Mouse (Mus musculus) hindbrain, embryonic 14.5 days (tissue): ENCODE data around the gene Megf9. TPM values are rescaled to one million over a fixed set of nuclear protein-coding genes. Genes with fewer than 3 reads are reported as not detected.

Experiments
- ATAC-seq: fragments of 200-750 bp; cut with Nextera tagmentation; 2 replicates; pipeline ENCODE4 v1.8.0; 2017; ENCODE audit warnings: moderate number of reproducible peaks, mild to moderate bottlenecking, moderate TSS enrichment, moderate library complexity; ENCODE audit not compliant: low FRiP score
- DNase-seq: peaks from one replicate; pipeline ENCODE4 v3.0.0-alpha.2; 2015; ENCODE audit warnings: low spot score
- H3K27ac ChIP-seq: fragments of 300-500 bp; sonication (generic); 2 replicates; pipeline ENCODE4 v1.5.1; 2014; ENCODE audit warnings: mild to moderate bottlenecking, moderate library complexity
- H3K27me3 ChIP-seq: fragments of 300-500 bp; sonication (generic); 2 replicates; pipeline ENCODE4 v1.6.1; 2014; ENCODE audit warnings: mild to moderate bottlenecking, low read length, mixed read lengths; ENCODE audit not compliant: control insufficient read depth, insufficient read depth
- H3K36me3 ChIP-seq: fragments of 300-500 bp; sonication (generic); replicated peaks from 2 replicates; pipeline ENCODE4 v1.6.1; 2014; ENCODE audit not compliant: control insufficient read depth, insufficient read depth
- H3K4me1 ChIP-seq: fragments of 300-500 bp; sonication (generic); replicated peaks from 2 replicates; pipeline ENCODE4 v1.6.1; 2014; ENCODE audit warnings: antibody characterized with exemption, low read length, mixed read lengths; ENCODE audit not compliant: control insufficient read depth, insufficient read depth
- H3K4me2 ChIP-seq: fragments of 300-500 bp; sonication (generic); replicated peaks from 2 replicates; pipeline ENCODE4 v1.6.1; 2014; ENCODE audit warnings: mild to moderate bottlenecking, moderate library complexity
- H3K4me3 ChIP-seq: fragments of 300-500 bp; sonication (generic); replicated peaks from 2 replicates; pipeline ENCODE4 v1.5.1; 2014; ENCODE audit warnings: mild to moderate bottlenecking, low read length
- H3K9ac ChIP-seq: fragments of 300-500 bp; sonication (generic); 2 replicates; pipeline ENCODE4 v1.6.1; 2014
- H3K9me3 ChIP-seq: fragments of 300-500 bp; sonication (generic); 2 replicates; pipeline ENCODE4 v1.6.1; 2016; ENCODE audit warnings: low read length; ENCODE audit not compliant: control insufficient read depth
- WGBS: fragments of 180-500 bp; shearing (Covaris S2); extraction: QIAGEN DNeasy Blood & Tissue Kit; methylation state at CpG from one replicate; pipeline ENCODE4 v1.1.7; 2014; 5-methylcytosine and 5-hydroxymethylcytosine counted together
- polyA plus RNA-seq: library from polyadenylated mRNA; unstranded; fragments of >200 nt; fragmentation: Nextera tagmentation; extraction: Ambion mirVana; gene quantifications from 2 replicates; pipeline ENCODE4 v1.2.1, GENCODE M21; 2014

The Megf9 gene
- polyA plus RNA-seq, 1 experiment from 2014 or later: 41.8 TPM

DNA sequence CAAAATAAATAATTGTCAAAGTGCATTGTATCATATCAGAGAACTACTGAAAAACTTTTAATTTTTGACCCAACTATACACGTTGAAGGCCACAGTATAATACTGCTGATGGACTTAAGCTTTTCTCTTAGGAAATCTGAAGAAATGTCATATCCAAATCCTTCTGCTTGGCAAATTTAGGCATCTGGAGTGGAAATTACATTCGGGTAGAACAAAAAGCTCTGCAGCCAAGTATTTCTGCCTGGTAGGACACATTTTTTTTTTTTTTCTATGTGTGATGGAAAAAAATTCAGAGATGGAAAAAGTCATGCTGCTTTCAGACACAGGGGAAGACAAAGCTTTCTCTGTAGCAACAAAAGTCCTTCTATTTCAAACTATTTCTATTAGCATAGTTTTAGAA is 63.4 kb downstream of the Megf9 start:
- no peak overlapping the region for H3K27ac ChIP-seq
- 80% methylated on average over 2 of the region's 2 CpGs for WGBS
- H3K27me3 ChIP-seq: no peaks in the 10 kb centered on the region
- H3K4me1 ChIP-seq: no peaks in the 10 kb centered on the region
- DNase-seq: no peak
- H3K36me3 ChIP-seq: 0 out of 2 replicates have a peak, but pooled peaks cover 3% of the 10 kb centered on the region
- no peak overlapping the region for H3K4me3 ChIP-seq
- H3K9ac ChIP-seq: no peak overlapping the region
- no peak for ATAC-seq
- H3K4me2 ChIP-seq: no peak overlapping the region
- H3K9me3 ChIP-seq: no peaks in the 10 kb centered on the region

DNA sequence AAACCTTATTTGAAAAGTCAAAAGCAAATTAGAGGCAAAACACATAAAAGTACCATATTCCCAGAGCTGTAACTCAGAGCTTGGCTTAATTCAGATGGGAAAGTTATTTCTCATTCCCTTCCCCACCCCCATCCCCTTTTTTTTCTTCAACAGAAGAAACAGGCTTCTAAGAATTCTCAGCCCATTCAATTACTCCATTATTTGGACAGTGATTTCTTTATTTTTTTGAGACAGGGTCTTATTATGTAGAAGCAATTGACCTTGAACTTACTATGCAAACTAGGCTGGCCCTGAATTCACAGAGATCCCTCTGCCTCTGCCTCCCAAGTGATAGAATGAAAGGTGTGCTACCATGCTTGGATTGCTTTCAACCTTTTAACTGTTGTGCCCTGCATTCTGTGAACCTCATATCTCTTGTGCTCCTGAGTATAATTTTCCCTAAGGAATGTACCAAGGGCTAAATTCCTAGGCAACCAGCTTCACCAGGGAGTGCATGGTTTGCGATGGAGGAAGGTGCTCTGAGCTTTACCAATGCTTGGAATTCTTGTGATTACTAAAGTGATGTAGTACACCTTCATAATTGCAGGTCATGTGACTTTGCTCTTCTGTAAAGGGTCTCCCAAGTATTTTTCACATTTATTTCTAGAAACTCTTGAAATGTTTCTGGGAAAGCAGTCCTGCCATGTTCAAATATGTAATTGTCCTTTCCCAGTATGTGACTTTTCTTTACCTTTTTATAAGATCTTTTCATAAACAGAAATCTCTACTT is 68.7 kb downstream of the Megf9 start:
- ATAC-seq: no peak
- no peaks in the 10 kb centered on the region for H3K27me3 ChIP-seq
- no peak overlapping the region for H3K4me2 ChIP-seq
- H3K4me1 ChIP-seq: no peaks in the 10 kb centered on the region
- no peak overlapping the region for H3K27ac ChIP-seq
- H3K36me3 ChIP-seq: 0 out of 2 replicates have a peak, but pooled peaks cover 3% of the 10 kb centered on the region
- WGBS: 89% methylated on average over 1 of the region's 1 CpGs
- no peak overlapping the region for H3K9ac ChIP-seq
- no peak for DNase-seq
- H3K9me3 ChIP-seq: no peaks in the 10 kb centered on the region
- H3K4me3 ChIP-seq: no peak overlapping the region

DNA sequence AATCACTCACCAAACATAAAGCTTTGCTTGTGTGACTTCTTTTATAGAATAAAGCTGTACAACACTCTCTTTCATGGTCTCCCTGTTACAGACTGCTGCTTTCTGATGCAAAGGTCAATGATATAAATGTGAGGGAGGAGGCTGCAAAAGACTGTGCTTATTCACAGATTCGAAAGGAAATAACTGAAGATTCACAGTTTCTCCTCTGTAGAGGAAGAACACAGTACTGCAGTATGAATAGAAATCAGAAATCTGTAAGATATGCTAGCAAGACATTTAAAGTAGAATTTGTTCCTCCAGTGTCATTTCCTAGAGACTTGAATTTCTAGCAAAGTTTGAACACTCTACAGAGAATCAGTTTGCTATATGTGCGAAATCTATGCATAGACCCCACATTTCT is 71.5 kb downstream of the Megf9 start:
- no peak overlapping the region for H3K4me2 ChIP-seq
- H3K4me1 ChIP-seq: no peaks in the 10 kb centered on the region
- no peak for ATAC-seq
- H3K27ac ChIP-seq: no peak overlapping the region
- H3K27me3 ChIP-seq: no peaks in the 10 kb centered on the region
- no peak for DNase-seq
- H3K9me3 ChIP-seq: no peaks in the 10 kb centered on the region
- 75% methylated on average over 2 of the region's 2 CpGs for WGBS
- H3K4me3 ChIP-seq: no peak overlapping the region
- no peak overlapping the region for H3K9ac ChIP-seq
- 0 out of 2 replicates have a peak, but pooled peaks cover 3% of the 10 kb centered on the region for H3K36me3 ChIP-seq

- Histone ChIP-seq H3K4me2 (no peak overlapping the region), H3K27ac (no peak overlapping the region), H3K9me3 (no peaks in the 10 kb centered on the region), H3K36me3 (no peaks in the 10 kb centered on the region), H3K4me1 (no peaks in the 10 kb centered on the region), H3K27me3 (no peaks in the 10 kb centered on the region), H3K9ac (no peak overlapping the region), H3K4me3 (no peak overlapping the region)
- no peak for ATAC-seq
- no peak for DNase-seq
These were observed 73.4 kb downstream of the Megf9 start for GRCm38 (mm10) chr4:70461416-70461815.

DNA sequence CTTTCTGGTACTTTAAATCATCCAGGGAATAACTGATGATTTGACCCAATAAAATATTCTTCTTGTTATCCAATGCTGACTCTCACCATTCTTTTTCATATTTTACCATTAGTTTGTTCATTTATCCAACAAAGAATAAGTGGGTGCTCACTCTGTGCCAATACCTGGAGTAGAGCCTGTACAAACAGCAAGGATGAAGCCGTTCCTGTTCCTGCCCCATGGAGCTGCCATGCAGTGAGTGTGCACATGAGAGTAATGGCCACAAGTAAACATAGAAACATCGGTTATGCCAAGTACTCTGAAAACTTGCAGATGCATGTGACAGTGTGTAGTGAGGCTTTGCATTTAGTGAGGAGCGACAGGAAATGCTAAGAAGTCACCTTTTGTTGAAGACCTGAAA is 82.6 kb downstream of the Megf9 start:
- 94% methylated on average over 3 of the region's 3 CpGs for WGBS
- no peak overlapping the region for H3K4me3 ChIP-seq
- no peaks in the 10 kb centered on the region for H3K4me1 ChIP-seq
- no peak for ATAC-seq
- no peaks in the 10 kb centered on the region for H3K9me3 ChIP-seq
- DNase-seq: no peak
- no peak overlapping the region for H3K9ac ChIP-seq
- H3K36me3 ChIP-seq: peaks cover 14% of the 10 kb centered on the region
- H3K4me2 ChIP-seq: no peak overlapping the region
- H3K27ac ChIP-seq: no peak overlapping the region
- H3K27me3 ChIP-seq: no peaks in the 10 kb centered on the region

DNA sequence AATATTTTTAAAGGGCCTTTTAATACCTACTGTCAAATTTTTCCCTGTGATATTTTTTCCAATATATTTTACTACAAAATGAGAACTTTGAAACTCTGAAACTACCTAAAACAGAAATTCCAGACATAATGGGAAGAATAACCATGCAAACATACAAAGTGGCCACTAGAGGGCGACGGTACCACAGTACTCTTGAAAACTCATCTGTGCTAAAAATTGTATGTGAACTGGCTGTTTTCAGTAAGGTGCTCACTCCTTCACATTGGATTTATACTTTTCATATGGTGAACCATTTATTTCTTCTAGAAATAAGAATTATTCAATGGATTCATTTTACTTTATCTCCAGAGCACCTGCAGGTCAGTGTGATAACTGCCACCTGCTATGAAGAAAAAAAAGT is 83.0 kb downstream of the Megf9 start:
- WGBS: 0% methylated on average over 2 of the region's 2 CpGs
- Histone ChIP-seq H3K4me2 (no peak overlapping the region), H3K9me3 (no peaks in the 10 kb centered on the region), H3K27me3 (no peaks in the 10 kb centered on the region), H3K27ac (no peak overlapping the region), H3K4me3 (no peak overlapping the region), H3K4me1 (no peaks in the 10 kb centered on the region), H3K36me3 (peaks cover 14% of the 10 kb centered on the region), H3K9ac (no peak overlapping the region)
- ATAC-seq: peak; percentile 51; the same call in 1 of the 2 replicates
- peak; percentile 86 for DNase-seq

DNA sequence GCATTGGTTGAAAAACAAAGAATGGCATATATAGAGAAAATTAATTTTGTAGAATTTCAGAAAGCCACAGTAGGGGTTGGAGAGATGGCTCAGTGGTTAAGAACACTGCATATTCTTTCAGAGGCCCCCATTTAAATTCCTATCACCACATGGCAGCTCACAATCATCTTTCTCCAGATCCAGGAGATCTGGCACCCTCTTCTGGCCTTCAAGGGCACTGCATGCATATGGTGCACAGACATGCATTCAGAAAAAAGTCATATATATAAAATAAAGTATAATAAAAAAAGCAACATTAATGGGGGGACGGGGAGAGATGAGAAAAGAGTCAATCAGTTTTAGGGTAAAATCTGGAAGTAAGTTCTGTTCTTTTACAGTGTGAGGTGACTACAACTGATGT is 85.1 kb downstream of the Megf9 start:
- no peak overlapping the region for H3K9ac ChIP-seq
- ATAC-seq (no peak), DNase-seq (no peak)
- WGBS: 95% methylated on average over 1 of the region's 1 CpGs
- no peaks in the 10 kb centered on the region for H3K27me3 ChIP-seq
- H3K4me3 ChIP-seq: no peak overlapping the region
- H3K4me1 ChIP-seq: no peaks in the 10 kb centered on the region
- H3K4me2 ChIP-seq: no peak overlapping the region
- no peaks in the 10 kb centered on the region for H3K9me3 ChIP-seq
- H3K36me3 ChIP-seq: peaks cover 6% of the 10 kb centered on the region
- H3K27ac ChIP-seq: no peak overlapping the region

DNA sequence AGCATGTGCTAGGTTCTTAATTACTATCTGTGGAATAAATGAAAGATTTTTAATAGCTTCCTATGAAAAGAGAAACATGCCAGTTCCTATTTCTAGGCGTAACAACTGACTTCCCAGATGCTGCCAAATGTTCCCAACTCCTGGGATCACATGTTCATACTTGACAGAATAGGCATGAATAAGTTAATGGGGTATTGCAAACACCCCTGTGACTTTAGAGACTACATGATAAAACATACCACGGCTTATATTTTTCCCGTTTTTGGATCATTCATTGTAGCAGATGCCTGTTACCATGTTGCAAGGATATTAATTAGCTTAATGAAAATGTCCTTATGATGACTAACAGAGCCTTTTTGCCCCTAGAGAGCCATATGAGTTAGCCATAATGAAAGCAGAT is 88.0 kb downstream of the Megf9 start:
- H3K4me3 ChIP-seq: no peak overlapping the region
- H3K27me3 ChIP-seq: no peaks in the 10 kb centered on the region
- DNase-seq (no peak), ATAC-seq (peak; percentile 55; the same call in 1 of the 2 replicates)
- H3K36me3 ChIP-seq: no peaks in the 10 kb centered on the region
- no peak overlapping the region for H3K9ac ChIP-seq
- H3K4me1 ChIP-seq: no peaks in the 10 kb centered on the region
- WGBS: 53% methylated on average over 3 of the region's 3 CpGs
- no peaks in the 10 kb centered on the region for H3K9me3 ChIP-seq
- no peak overlapping the region for H3K27ac ChIP-seq
- no peak overlapping the region for H3K4me2 ChIP-seq

DNA sequence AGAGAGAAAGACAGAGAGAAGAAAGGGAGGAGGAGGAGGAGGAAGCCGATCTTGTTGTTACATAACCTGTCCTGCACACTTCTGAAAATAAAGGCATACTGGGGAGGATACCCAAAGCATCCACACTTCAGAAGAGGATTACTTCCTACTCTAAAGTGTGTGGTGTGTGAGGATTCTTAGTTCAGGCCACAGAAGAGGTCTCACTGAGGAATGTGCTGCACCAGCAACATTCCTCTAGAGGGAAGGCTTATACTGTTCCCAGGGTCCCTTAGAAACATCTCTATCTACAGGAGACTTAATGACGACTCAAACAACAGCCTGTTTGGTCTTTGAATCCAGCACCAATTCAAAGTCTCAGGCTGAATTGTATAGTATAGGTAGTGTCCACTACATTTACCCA is 114.6 kb downstream of the Megf9 start:
- Histone ChIP-seq H3K27ac (no peak overlapping the region), H3K4me1 (no peaks in the 10 kb centered on the region), H3K4me2 (no peak overlapping the region), H3K9ac (no peak overlapping the region), H3K9me3 (no peaks in the 10 kb centered on the region), H3K27me3 (no peaks in the 10 kb centered on the region), H3K4me3 (no peak overlapping the region), H3K36me3 (no peaks in the 10 kb centered on the region)
- no peak for DNase-seq
- 61% methylated on average over 2 of the region's 2 CpGs for WGBS
- ATAC-seq: no peak

GRCm38 (mm10) chr4:70412126-70412525 is 122.7 kb downstream of the Megf9 start:
- Histone ChIP-seq H3K9ac (no peak overlapping the region), H3K27ac (peak overlapping the region; percentile 62), H3K4me3 (no peak overlapping the region), H3K27me3 (no peaks in the 10 kb centered on the region), H3K36me3 (no peaks in the 10 kb centered on the region), H3K4me1 (peaks cover 13% of the 10 kb centered on the region), H3K4me2 (no peak overlapping the region), H3K9me3 (no peaks in the 10 kb centered on the region)
- WGBS: 17% methylated on average over 2 of the region's 2 CpGs
- ATAC-seq (peak; percentile 25; the same call in 1 of the 2 replicates), DNase-seq (peak; percentile 45)
